Mouse (Mus musculus): ENCODE results near the gene Il3ra.

The Il3ra gene

DNA sequence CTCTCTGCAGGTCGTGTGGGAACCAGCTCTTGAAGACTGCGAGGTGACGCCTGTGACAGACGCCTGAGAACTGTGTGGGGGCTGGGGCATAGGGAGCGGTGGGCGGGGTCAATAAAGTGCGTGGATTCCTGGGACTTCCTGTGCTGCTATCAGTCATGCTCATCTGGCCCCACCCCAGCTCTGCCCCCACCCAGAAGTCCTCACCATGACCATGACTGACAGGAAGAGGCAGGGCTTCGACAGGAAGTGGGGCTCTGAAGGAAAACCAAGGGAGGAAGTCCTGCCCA is 9.2 kb downstream of the Il3ra start:
- no peak for DNase-seq

- no peak for DNase-seq
Observed at GRCm38 (mm10) chr14:14395535-14395934, 49.5 kb downstream of the Il3ra start.

DNA sequence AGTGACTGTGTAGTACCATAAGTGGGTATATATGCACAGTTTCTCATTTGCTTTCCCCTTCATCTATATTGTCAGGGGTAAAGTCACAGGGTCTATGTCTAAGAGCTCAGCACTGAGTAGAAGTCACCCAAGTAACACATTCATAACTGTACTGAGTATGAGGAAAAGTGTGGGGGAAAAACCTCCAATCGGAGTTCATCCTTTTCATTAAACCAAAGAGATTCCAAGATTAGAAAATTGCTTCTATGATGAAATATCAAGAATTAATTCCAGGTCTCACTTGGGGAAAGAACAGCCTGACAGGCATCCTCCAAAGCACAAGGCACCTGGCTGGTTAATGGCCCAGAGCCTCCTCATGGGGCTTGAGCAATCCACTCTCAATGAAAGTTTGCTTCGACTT is 54.9 kb downstream of the Il3ra start, which contains the start of gene Olfr721-ps1:
Gene Olfr721-ps1 (plus strand): TSS at position 301 of the 400 bp plus-strand sequence.
- DNase-seq: no peak
